Mouse (Mus musculus) kidney, postnatal 25 days (tissue): ENCODE data around the gene Sost.

ENCODE experiments used
- DNase-seq, 2 experiments: peaks; one replicate each; pipeline ENCODE4 v3.0.0; 2021; ENCODE audit warnings: mixed read lengths in 2 of 2

Sost gene

GRCm38 (mm10) chr11:101982981-101983411 is 16.2 kb upstream of the Sost start:
- DNase-seq, result peak; percentile 33 to 69

GRCm38 (mm10) chr11:101981850-101982249 is 15.0 kb upstream of the Sost start:
- peak in 1 of 2 experiments; percentile 68 for DNase-seq

- DNase-seq, result peak in 1 of 2 experiments; percentile 64
Measured at GRCm38 (mm10) chr11:101980603-101981157, 13.9 kb upstream of the Sost start.

DNA sequence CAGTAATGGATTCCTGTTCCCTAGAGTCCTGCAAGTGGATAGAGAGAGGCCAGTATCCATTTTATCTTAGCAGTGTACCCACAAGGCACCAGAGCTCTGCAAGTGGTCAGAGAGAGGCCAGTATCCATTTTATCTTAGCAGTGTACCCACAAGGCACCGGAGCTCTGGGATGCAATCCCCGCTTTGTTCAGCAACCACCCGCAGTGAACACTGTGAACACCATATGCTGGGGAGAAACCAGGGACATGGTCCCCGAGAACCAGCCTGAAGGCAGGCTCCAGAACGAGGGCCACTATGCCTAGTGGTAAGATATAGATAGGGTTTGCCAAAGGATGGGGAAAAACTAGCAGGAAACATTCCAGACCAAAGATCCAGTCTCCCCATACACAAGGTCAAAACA is 12.3 kb upstream of the Sost start:
- no peak for DNase-seq

GRCm38 (mm10) chr11:101976949-101977348 is 10.1 kb upstream of the Sost start:
- DNase-seq, result no peak

DNA sequence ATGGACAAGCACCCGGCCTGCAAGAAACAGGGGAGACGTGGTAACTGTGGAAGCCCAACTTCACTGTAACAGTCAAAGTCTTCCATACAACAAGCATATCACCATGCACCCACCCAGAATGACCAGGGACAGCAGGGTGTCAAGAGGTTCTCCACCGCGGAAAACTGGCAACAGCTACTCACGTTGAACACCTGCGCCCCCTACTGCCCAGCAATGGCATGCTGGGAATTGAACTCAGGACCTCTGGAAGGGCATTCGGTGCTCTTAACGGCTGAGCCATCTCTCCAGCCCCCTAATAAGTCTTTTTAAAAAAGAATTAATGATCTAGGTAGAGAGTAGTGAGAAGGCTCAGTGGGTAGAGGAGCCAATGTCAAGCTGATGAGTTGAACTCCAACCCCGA is 8.1 kb upstream of the Sost start:
- DNase-seq, result peak in 1 of 2 experiments; percentile 64

DNA sequence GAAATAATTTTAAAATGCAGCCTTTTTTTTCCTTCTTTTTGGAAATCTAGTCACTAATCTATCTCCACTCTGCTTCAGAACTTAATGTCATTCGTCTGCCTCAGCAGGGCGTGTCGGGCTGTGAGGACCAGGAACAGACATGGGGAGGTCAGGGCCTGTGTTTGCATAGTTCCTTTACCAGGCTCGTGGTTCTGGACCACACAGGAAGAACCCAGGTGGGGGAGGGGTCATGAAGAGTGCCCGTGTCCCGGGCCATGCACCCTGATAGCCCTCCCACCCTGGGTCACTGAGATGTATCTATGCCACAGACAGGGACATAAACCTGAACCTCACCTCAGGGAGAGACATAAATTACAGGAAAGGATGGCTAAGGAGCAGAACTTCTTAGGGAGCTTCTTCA is 7.4 kb upstream of the Sost start:
- DNase-seq, result no peak

- no peak for DNase-seq
Measured at GRCm38 (mm10) chr11:101973496-101973895, 6.7 kb upstream of the Sost start.

GRCm38 (mm10) chr11:101972651-101973050 is 5.8 kb upstream of the Sost start:
- DNase-seq, result no peak

DNA sequence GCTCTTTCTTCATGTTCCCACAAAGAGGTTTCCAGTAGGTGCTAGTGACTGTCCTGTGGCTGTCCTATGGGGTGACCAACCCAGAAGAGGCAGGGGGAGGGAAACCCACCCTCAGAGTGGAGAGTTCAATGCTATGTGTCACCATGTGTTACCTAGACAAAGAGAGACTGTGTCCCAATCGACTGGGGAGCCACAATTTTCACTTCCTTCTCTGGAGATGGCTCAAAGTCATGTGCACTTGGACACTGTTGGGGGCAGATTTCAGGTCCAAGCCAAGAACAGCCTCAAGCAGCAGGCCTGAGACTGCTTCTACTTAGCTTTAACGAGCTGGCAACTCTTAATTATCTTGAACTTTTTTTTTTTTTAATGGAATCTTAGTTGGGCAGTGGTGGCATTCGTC is 5.3 kb upstream of the Sost start:
- DNase-seq, result no peak

DNA sequence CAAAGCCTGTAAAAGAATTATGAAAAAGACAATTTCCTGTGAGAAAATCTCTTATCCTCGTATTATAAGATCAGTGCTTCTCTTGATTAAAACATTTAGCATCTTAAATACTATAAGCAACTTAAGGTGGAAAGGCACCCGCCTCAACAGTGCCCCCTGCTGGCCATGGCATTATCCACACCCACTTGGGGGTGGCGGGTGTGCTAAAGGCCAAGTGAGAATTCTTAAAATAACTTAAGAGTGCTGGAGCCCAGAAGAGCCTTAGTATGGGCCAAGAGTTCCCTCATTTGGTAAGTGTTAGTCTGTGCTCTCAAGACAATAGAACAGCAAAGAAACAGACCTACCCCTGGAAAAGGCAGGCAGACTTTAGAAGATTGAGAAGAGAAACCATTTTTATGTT is 4.6 kb upstream of the Sost start:
- DNase-seq, result peak in 1 of 2 experiments; percentile 58

DNA sequence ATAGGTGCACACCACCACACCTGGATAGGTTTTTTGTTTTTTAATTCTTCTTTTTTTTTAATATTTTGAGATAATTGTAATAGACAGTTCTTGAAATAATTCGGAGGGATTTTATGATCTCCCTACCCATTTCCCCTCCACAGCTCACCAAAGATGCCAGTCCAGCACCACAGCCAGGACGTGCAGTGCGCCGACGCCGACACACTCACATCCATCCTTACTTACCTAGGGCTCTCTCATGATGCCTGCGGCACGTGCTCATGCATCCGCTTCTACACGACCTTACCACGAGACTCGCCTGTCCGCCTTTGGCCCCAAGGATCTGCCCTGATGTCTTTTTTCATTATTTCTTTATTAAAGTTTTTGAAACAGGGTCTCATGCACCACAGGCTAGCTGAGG is 3.0 kb upstream of the Sost start:
- no peak for DNase-seq

GRCm38 (mm10) chr11:101968791-101969190 is 2.0 kb upstream of the Sost start:
- peak; percentile 84 to 93 for DNase-seq

GRCm38 (mm10) chr11:101968311-101968710 is 1.5 kb upstream of the Sost start:
- no peak for DNase-seq

- DNase-seq, result no peak
Measured at GRCm38 (mm10) chr11:101965553-101965952, 1.3 kb downstream of the Sost start.

GRCm38 (mm10) chr11:101964647-101965046 is 2.2 kb downstream of the Sost start:
- no peak for DNase-seq

GRCm38 (mm10) chr11:101963473-101964291 is 3.1 kb downstream of the Sost start:
- peak in 1 of 2 experiments; percentile 36 for DNase-seq

GRCm38 (mm10) chr11:101963043-101963442 is 3.8 kb downstream of the Sost start:
- no peak for DNase-seq

DNA sequence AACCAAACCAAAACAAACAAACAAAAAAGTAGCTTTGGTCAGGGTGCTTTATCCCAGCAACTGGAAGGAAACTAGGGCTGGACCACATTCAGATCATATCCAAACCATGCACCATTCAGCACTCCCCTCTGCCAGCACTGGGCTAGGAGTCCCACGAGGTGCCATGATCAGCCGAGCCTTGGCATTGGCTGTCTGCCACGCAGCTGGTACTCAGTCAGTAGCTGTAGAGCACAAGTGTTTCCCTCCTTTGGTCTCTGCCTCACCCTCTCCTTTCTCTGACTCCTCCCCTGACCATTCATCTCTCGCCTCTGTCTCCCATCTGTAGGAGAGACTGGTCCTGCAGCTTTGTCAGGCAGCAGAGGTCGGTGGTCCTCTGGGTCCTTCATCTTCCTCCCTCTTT is 9.3 kb downstream of the Sost start:
- no peak for DNase-seq

- DNase-seq, result no peak
Measured at GRCm38 (mm10) chr11:101953441-101953840, 13.4 kb downstream of the Sost start.

DNA sequence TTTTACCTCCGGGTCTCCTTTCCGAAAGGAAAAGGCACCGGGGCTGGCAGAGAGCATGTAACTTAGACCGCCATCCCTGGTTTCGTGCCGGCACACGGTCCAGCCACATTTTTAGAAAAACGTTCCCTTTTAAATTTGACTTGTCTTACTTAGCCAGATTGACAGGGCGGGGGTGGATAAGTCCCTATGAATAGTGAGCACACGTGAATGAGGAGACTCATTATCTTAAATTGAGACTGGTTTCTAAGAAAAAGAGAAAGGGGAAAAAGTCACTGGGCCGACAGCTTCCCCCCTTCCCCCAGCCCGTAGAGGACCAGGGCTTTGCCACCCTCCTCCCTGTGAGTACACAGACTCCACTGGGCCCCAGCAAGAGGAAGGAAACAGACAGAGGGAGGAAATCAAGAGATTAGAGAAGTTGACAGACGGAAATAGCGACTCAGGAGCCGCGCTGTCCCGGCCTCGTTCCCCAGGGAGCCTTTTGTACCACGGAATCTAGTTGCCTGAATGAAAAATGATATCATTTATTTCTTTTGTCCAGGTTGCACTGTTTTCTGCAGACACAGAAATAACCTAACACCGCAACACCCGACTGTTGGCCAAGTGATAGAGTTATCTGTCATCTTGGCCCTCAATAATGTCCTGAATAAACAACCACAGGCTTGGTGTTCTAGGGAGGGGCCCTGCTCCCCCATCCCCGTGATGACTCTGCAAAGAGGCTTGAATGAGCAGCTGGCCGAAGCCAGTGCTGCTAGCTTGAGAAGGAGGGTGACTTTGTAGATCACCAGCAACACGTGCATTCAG is 14.1 kb downstream of the Sost start:
- peak; percentile 78 to 88 for DNase-seq

GRCm38 (mm10) chr11:101950021-101950420 is 16.8 kb downstream of the Sost start:
- DNase-seq, result no peak

- no peak for DNase-seq
Measured at GRCm38 (mm10) chr11:101946525-101946924, 20.3 kb downstream of the Sost start.

GRCm38 (mm10) chr11:101943055-101943454 is 23.8 kb downstream of the Sost start:
- no peak for DNase-seq
